In genomic region chr3:116126508-116127190, GRCm38 (mm10) we compare ENCODE assay signal across 8 mouse cellular contexts. TPM values are rescaled to one million over a fixed set of nuclear protein-coding genes. Genes with fewer than 3 reads are reported as not detected.
DNase-seq lines count a peak whose midpoint lies in the region; ATAC-seq and TF ChIP-seq lines count a peak whose summit lies in the region.

No protein-coding gene starts in this region.

- ATAC-seq in kidney, postnatal 0 days (replicated peaks; ENCODE audit: low FRiP score, low read depth), result no peak
- 0 out of 2 replicates have a peak, but pooled peaks have one; percentile 52 for ATAC-seq in embryonic facial prominence, embryonic 13.5 days (ENCODE audit: insufficient number of reproducible peaks, insufficient read depth, low FRiP score, low TSS enrichment, low read depth)
- ATAC-seq in hindbrain, embryonic 16.5 days, result peak; percentile 52; the same call in 1 of the 2 replicates
- ATAC-seq in midbrain, embryonic 15.5 days (replicated peaks), result peak; percentile 60; the same call in 1 of the 2 replicates

- no peaks in the 10 kb centered on the region for H3K36me3 ChIP-seq in kidney, postnatal 0 days (ENCODE audit: insufficient read depth, low read length)
- 0 out of 2 replicates have a peak, but pooled peaks cover 8% of the 10 kb centered on the region for H3K36me3 ChIP-seq in embryonic facial prominence, embryonic 13.5 days
- H3K36me3 ChIP-seq in hindbrain, embryonic 16.5 days (ENCODE audit: control insufficient read depth, insufficient read depth, low read length), result no peaks in the 10 kb centered on the region
- H3K36me3 ChIP-seq in midbrain, embryonic 15.5 days (replicated peaks), result no peaks in the 10 kb centered on the region

- no peaks in the 10 kb centered on the region for H3K9me3 ChIP-seq in kidney, postnatal 0 days (replicated peaks; ENCODE audit: low read length)
- H3K9me3 ChIP-seq in embryonic facial prominence, embryonic 13.5 days, result no peaks in the 10 kb centered on the region
- H3K9me3 ChIP-seq in hindbrain, embryonic 16.5 days (ENCODE audit: control insufficient read depth, low read length), result no peaks in the 10 kb centered on the region
- H3K9me3 ChIP-seq in midbrain, embryonic 15.5 days, result no peaks in the 10 kb centered on the region

- H3K4me3 ChIP-seq in kidney, postnatal 0 days (replicated peaks; ENCODE audit: low read depth, low read length), result no peak overlapping the region; the same call in 1 of the 2 replicates
- peak overlapping the region; percentile 47 for H3K4me3 ChIP-seq in embryonic facial prominence, embryonic 13.5 days
- H3K4me3 ChIP-seq in hindbrain, embryonic 16.5 days (ENCODE audit: low read length), result peak overlapping the region; percentile 20
- peak overlapping the region; percentile 2; the same call in 1 of the 2 replicates for H3K4me3 ChIP-seq in midbrain, embryonic 15.5 days

- no peaks in the 10 kb centered on the region for H3K27me3 ChIP-seq in kidney, postnatal 0 days (ENCODE audit: insufficient read depth, low read length)
- no peaks in the 10 kb centered on the region for H3K27me3 ChIP-seq in embryonic facial prominence, embryonic 13.5 days
- H3K27me3 ChIP-seq in hindbrain, embryonic 16.5 days (replicated peaks; ENCODE audit: control insufficient read depth, insufficient read depth, low read length), result no peaks in the 10 kb centered on the region
- no peaks in the 10 kb centered on the region for H3K27me3 ChIP-seq in midbrain, embryonic 15.5 days (replicated peaks)

- H3K9ac ChIP-seq in kidney, postnatal 0 days (ENCODE audit: low read depth, low read length), result no peak overlapping the region
- H3K9ac ChIP-seq in embryonic facial prominence, embryonic 13.5 days, result no peak overlapping the region
- no peak overlapping the region for H3K9ac ChIP-seq in hindbrain, embryonic 16.5 days (ENCODE audit: low read depth, low read length)
- no peak overlapping the region for H3K9ac ChIP-seq in midbrain, embryonic 15.5 days

- no peak for TF ChIP-seq CTCF in kidney, postnatal 0 days (IDR thresholded peaks at IDR 0.05; ENCODE audit: low read depth)

- no peak for DNase-seq in kidney, postnatal 0 days (ENCODE audit: low spot score)
- DNase-seq in kidney, adult 11 months, result no peak
- DNase-seq in T-cell, adult 2 months (ENCODE audit: low spot score), result no peak
- DNase-seq in right cerebral cortex, postnatal 4 days, result no peak
- no peak for DNase-seq in left cerebral cortex, postnatal 10 days (ENCODE audit: extremely low spot score in 1 of 2, low spot score in 2 of 2)

- intact Hi-C loops in left cerebral cortex, postnatal 10 days (cut with DNase I), result no loop called here

- 70% methylated on average over 7 of the region's 7 CpGs for WGBS in kidney, postnatal 0 days
- 24% methylated on average over 7 of the region's 7 CpGs for WGBS in embryonic facial prominence, embryonic 13.5 days
- WGBS in hindbrain, embryonic 16.5 days, result 32% methylated on average over 7 of the region's 7 CpGs
- 35% methylated on average over 7 of the region's 7 CpGs for WGBS in midbrain, embryonic 15.5 days

- peak overlapping the region; percentile 34; the same call in 1 of the 2 replicates for H3K4me2 ChIP-seq in kidney, postnatal 0 days (ENCODE audit: low read length)
- peak overlapping the region; percentile 64 for H3K4me2 ChIP-seq in embryonic facial prominence, embryonic 13.5 days
- H3K4me2 ChIP-seq in hindbrain, embryonic 16.5 days (ENCODE audit: low read length), result peak overlapping the region; percentile 40
- peak overlapping the region; percentile 29 for H3K4me2 ChIP-seq in midbrain, embryonic 15.5 days

- H3K4me1 ChIP-seq in kidney, postnatal 0 days (replicated peaks; ENCODE audit: insufficient read depth, low read length), result peaks cover 3% of the 10 kb centered on the region; the same call in 1 of the 2 replicates
- peaks cover 17% of the 10 kb centered on the region for H3K4me1 ChIP-seq in embryonic facial prominence, embryonic 13.5 days
- H3K4me1 ChIP-seq in hindbrain, embryonic 16.5 days (ENCODE audit: control insufficient read depth, insufficient read depth, low read depth, low read length), result no peaks in the 10 kb centered on the region
- H3K4me1 ChIP-seq in midbrain, embryonic 15.5 days, result peaks cover 13% of the 10 kb centered on the region

- H3K27ac ChIP-seq in kidney, postnatal 0 days, result no peak overlapping the region
- H3K27ac ChIP-seq in embryonic facial prominence, embryonic 13.5 days, result peak overlapping the region; percentile 76
- H3K27ac ChIP-seq in hindbrain, embryonic 16.5 days (ENCODE audit: low read depth, low read length), result no peak overlapping the region
- 0 out of 2 replicates have a peak overlapping the region, but pooled peaks have one; percentile 25 for H3K27ac ChIP-seq in midbrain, embryonic 15.5 days

RNA-seq across cellular contexts. Expression of gene Vcam1, which starts 2.8 kb away (rescaled TPM):
- polyA plus RNA-seq in kidney, postnatal 0 days (2015; fragmentation: Nextera tagmentation; extraction: Ambion mirVana), result 22.3 and 24.9 TPM in 2 replicates
- 36.2 and 42.8 TPM in 2 replicates for polyA plus RNA-seq in embryonic facial prominence, embryonic 13.5 days (2015; fragmentation: Nextera tagmentation; extraction: Ambion mirVana)
- polyA plus RNA-seq in hindbrain, embryonic 16.5 days (2015; fragmentation: Nextera tagmentation; extraction: Ambion mirVana), result 38.7 and 42.0 TPM in 2 replicates
- 32.6 and 38.6 TPM in 2 replicates for polyA plus RNA-seq in midbrain, embryonic 15.5 days (2015; fragmentation: Nextera tagmentation; extraction: Ambion mirVana)
- 10 to 100 TPM; 37.6 to 39.3 TPM for total RNA-seq in left cerebral cortex, postnatal 10 days (2021)

Comparison
In these comparisons a context has a peak if more than half of its experiments do, and no peak if none do; other contexts are left out.
1. H3K27ac ChIP-seq: peak in embryonic facial prominence, embryonic 13.5 days (single experiment) and midbrain, embryonic 15.5 days (single experiment); none in kidney, postnatal 0 days (single experiment) and hindbrain, embryonic 16.5 days (single experiment).
2. Peak in every context shown above with its lines, with median percentiles within 50 percentile points of each other: H3K4me2 ChIP-seq.